Mouse (Mus musculus) adrenal gland, adult (tissue): Measurements from ENCODE around the gene Gm20521.

Experiments used
- DNase-seq, 2 experiments: peaks; one replicate each; pipeline ENCODE4 v3.0.0; 2022 to 2023; ENCODE audit warnings: low spot score in 1 of 2; ENCODE audit not compliant: inconsistent age in 2 of 2

The Gm20521 gene

DNA sequence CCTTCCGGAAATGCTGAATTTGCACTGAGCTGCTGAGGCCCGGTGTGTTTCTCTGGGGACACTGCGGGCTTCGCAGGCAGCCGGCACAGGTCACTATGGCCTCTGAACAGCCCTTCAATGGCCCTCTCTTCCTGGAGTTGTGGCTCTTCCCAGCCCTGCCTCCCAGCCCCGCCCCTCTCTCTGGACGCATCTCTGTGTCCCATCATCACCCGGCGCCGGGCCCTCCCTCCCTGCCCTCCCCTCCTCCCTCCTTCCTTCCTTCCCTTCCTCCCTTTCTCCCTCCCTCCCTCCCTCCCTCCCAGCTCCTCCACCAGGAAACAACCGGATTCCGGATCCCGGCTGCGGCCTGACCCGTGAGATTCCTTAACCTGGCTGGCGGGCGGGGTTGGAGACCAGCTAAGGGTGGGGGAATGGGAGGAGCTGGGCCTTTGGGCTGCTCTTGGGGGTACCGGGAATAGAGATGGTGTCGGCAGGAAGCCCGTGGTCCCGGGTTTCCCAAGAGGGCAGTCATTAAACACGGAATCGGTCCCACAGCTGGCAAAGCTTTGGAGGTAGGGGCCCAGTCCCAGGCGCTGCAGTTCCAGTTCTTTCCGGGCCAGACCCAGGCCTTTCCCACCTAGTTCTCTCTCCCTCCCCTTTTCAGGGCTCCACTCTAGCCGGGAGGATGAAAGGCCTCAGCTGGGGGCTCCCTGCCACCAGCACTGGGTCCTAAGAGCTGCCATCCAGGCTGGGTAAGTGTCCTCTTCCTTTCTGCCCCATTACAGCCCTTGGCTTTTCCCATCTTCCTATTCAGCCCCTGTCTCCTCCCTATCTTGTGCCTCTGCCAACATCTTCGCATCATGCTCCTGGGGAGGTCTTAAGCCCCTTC is at the start of gene Gm20521, which contains the start of gene Bcl2l2:
TSS of gene Gm20521 (plus strand) at position 288 of the 868 bp plus-strand sequence.
TSS of gene Bcl2l2 (plus strand) at position 224 of the 868 bp plus-strand sequence.
- peak; percentile 90 to 96 for DNase-seq

DNA sequence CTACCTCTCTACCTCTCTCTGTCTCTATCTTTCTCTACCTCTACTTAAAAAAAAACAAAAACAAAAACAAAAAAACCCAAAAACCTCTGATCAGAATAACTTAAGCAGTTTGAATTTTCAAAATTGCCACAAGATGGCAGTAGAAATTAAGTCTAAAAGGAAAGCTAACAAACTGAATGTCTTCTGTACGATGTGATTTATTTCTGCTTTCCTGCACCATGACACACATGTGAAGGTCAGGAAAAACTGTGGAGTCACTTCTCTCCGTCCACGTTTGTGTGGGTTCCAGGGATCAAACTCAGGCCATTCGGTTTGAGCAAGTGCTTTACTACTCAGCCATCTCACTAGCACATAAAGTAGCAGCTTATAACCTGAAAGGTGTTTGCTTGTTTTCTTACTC is 39.8 kb upstream of the Gm20521 start:
- peak; percentile 48 to 87 for DNase-seq

DNA sequence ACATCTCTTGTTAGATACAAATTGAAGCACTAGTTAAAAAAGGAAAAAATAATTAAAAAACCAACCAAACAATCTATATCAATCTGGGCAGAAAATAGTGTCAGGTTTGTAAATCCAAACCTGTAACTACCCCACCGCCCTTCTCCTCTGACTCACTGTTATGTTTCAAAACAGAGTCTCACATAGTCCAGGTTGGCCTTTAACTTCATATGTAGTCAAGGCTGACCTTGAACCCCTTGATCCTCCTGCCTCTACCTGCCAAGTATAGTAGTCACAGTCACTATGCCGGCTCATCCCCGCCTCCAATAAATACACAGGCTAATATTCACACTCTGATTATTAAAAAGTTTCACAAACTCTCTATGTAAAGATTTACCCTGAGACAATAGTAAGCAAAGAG is 27.5 kb upstream of the Gm20521 start:
- DNase-seq = peak in 1 of 2 experiments; percentile 56

DNA sequence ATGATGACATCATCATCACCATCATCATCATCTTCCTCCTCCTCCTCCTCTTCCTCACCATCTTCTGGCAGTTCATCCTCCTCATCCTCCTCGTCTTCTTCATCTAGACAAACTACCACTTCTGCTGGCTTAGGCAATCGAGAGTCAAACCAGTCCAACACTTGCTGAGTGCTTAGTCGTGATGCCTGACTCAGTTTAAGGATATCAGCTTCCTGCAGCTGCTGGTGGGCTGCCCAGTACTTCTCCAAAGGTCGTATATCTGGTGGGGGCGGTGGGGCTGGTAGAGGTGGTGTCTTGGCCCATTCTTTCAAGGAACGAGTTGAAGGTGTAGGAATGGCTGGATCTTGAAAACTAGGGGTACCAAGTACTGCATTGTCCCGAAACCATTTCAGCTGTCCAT is 26.5 kb upstream of the Gm20521 start:
- no peak for DNase-seq

DNA sequence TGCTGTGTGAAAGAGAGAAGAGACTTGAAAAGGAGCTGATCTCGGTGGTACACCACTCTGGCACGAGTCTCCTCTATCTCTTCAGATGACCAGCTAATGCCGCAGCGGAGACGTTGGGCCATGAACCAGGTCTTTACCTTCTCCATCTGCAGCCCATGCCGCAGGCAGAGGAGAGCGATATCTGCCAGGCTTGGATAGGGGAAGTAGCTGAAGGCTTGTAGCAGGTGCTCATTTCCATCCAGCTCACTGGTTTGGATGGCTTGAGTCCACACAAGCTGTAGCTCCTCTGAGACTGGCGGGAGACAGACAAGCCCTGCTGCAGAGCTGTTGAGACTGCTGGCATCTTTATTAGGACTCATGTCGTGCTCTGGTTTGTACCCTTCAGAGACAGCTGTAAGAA is 25.4 kb upstream of the Gm20521 start:
- DNase-seq = no peak

DNA sequence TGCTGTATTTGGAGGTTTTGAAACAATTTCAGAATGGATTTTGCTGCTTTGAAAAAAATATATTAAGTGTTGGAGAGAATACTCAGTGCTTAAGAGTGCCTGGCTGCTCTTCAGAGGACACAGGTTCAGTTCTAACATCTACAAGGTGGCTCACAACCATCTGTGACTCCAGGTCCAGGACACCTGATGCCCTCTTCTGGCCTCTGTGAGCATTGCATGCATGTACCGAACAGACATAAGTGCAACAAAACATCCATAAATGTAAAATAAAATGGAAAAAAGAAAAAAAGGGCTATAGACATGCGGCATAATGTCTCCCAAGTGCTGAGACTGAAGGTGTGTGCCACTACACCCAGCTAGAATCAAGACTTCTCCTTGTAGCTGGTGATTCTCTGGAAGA is 22.7 kb upstream of the Gm20521 start:
- peak; percentile 52 to 86 for DNase-seq

DNA sequence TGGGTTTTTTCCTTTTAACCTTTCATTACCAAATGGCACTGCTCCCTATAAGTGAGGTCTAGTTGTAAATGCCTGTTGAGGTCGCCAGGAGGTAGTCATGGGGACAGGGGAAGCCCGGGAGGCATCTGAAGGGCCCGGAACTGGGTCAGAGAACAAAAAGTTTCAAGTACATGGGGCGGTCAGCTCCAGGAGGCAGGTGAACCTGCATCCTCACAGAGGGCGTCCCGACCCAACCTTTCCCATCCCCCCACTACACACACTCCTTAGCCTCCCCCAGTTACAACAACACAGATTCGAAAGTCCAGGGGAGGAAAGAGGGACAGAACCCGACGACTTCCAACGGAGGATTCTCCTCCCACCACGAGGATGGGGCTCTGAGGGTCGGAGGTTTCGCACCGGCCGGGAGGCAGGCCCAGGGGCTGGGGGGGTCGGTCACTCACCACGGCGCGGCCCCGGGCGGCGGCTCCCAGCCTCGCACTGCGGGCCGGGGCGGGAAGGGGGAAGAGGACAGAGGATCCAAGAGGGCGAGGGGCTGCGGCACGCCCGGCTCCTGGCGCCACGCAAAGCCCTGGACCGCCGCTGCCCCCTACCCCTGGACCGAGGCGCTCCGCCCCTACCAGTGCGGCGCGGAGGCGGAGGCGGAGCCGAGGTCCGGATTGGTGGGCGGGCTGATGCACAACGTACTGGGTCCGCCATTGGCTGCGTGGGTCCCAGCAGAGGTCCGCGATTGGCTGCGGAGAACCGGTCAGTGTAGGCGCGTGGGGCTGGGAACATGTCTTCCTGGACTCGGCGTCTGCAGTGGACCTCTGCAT is 19.5 kb upstream of the Gm20521 start:
- peak; percentile 93 to 97 for DNase-seq

DNA sequence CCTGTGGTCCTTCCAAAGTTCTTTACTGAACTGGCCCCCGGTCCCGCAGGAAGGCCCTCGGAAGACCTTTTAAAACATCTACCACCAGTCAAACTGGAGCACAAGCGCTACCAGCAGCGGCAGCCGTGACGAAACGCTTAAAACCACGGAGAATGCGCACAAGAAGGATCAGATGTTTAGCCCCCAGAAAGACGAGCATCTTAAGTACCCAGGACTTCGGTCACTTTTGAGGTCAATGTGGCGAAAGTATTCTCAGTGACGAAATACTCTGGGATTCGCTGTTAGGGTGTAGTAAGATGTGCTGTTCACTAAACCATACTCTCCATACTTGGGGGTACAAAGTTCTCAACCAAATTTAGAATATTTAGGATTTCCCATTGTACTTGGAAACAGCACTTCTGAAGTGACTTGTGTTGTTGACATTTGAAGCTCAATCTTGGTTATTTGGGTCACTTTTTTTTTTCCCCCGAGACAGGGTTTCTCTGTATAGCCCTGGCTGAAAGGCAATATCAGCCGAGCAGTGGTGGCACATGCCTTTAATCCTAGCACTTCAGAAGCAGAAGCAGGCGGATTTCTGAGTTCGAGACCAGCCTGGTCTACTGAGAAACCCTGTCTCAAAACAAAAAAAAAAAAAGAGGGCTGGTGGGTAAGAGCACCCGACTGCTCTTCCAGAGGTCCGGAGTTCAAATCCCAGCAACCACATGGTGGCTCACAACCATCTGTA is 18.8 kb upstream of the Gm20521 start:
- DNase-seq = no peak

DNA sequence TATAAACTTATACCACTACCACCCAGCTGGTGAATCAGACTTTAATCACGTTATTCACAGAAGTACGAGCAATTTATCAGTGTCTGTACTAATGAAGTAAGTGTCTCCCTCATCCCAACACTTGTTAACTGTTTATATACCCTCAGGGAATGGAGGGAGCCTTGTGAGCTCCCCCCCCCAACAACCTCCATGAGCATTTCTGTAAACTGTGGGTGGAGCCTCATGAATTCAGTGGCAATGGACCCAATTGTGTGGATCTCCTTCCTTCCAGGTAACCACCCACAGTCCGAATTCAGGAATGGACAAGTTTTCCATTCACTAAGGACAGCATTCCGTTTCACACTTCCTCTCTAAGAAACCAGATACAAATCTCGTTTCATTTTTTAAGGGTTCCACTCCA is 17.6 kb upstream of the Gm20521 start:
- no peak for DNase-seq

DNA sequence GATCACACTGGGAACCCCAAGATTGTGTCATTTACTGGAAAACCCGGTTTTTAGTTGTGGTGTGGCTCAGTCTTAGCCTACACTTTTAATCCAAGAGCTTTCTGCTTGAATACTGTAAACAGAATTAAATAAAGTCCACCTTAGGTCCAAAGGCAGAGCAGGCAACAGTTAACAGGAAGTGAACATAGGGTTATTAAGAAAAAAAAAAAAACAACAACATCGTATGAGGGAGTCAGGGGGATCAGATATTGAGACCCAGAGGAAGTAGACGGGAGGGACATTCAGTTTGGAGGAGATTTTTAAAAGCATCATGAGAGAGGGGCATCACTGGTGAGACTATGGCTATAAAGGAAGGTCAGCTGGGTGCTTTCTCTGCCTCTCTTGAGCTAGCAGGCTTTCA is 17.0 kb upstream of the Gm20521 start:
- DNase-seq = no peak

DNA sequence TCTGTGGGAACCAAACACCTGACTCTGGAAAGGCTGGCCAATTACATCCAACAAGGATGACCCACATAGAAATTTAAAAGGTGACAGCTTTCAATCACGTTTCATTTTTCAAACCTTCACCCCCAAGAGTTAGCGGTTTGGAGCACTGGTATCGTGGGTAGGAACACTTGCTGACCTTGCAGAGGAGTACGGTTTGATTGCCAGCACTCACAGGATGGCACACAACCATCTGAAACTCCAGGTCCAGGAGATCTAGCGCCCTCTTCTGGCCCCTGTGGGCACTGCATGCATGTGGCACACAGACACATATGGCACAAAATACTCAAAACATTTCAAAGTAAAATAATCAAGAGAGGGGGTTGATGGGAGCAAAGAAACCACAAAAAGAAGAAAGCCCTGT is 16.3 kb upstream of the Gm20521 start:
- no peak for DNase-seq

DNA sequence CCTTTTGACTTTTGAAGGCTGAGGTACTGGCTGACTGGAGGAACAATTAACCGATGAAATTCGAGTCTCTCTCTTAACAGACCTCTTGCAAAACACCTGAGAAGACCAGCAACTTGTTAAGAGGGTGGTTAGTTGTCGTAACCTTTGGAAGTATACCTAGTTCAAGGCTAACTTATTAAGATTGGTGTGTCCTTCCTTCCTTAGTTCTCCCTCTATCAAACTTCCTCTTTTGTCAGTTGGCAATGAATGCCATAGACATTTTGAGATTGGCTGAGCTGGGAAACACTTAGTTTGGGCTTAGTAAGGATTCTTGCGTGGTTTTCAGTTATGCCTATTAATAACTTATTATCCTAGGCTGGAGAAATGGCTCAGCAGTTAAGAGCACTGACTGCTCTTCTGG is 15.2 kb upstream of the Gm20521 start:
- DNase-seq = no peak

DNA sequence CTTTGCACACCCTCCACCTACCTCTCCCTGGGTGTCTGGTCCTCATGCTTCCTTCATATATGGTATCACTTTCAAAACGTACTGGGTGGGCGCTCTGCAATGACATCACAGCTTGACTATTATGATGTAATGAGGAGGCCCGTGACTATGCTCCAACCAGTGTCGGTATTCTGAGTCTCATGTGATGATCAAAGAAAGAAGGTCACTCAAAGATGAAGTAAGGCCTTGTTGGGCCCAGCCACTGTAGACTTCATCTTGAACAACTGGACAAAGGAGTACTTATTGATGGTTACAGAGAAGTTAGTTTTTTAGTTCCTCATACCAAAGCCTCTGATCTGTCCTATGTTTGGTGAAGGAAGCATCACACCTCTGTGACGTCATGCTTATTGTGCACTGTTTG is 12.4 kb upstream of the Gm20521 start, which contains the start of gene Homez:
TSS of gene Homez (minus strand) at position 101 of the 400 bp plus-strand sequence.
- no peak for DNase-seq

DNA sequence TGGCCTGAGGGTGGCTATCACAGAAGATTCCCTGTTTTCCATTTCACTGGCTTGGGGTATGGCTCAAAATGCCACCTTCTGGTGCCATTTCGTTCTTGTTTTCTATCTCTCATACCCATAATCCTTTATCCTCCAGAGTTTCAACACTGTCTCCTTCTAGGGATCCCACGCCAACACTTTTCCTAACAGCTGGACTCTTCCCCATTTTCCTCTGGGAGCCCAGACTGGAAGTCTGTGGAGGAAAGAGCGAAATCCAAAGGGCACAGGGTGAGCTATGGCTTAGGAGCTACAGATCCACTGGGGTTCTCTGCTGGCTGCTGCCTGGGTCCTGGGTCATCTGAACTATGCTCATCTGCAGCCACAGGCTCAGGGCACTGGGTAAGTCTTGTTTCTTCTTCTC is 9.1 kb upstream of the Gm20521 start:
- no peak for DNase-seq

DNA sequence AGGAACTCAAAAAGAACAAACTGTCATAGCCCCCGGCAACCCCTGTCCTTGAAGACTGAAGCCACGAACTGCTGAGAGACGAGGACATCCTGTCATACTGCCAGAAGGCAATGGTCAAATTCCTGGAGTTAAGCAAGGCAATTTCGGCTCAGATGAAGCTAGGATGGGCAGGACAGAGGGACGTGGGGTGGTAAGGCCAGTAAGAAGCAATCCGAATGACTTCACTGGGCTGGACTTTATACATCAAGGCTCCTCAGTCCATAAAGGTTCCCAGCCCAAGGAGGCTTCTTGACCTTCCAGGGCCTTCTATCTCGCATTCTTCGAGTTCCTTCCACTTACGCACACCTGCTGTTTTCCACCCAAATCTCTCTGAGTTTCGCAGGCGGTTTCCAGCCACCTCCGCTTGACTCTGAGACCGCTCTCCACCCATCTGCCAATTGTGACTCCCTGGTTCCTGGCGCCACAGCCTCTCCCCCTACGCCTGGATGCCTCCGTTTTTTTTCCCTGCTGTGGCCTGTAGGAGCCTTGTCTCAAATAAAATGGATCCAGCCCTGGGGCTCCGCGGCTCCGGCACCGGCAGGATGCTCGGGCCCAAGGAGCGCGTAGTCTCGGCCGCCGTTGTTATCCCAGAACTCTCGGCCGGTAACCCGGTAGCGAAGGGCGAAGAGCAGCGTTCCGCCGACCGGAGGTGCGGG is 7.2 kb upstream of the Gm20521 start:
- no peak for DNase-seq

DNA sequence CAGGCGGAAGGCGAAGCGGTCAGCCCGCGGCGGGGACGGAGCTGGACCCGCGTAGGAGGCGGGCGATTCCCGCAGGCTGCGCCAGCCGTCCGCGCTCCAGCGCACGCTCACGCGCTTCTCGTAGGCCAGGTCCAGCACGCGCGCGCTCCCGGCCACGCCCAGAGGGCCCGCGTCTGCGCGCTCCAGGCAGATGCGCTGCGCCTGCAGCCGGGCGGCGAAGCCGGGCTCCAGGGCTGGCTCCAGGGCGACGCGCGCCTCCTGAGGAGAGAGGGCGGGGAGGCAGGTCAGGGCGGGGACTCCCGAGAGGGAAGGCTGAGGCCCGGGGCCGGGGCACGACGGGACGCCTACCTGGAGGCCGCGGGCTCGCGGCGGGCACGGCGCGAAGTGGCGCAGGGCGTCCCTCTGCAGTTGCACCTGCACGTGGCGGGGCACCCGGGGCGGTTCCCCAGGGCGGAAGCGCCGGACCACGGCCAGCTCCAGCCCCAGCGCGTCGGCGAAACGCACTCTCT is 6.6 kb upstream of the Gm20521 start:
- DNase-seq = peak; percentile 96 to 98

DNA sequence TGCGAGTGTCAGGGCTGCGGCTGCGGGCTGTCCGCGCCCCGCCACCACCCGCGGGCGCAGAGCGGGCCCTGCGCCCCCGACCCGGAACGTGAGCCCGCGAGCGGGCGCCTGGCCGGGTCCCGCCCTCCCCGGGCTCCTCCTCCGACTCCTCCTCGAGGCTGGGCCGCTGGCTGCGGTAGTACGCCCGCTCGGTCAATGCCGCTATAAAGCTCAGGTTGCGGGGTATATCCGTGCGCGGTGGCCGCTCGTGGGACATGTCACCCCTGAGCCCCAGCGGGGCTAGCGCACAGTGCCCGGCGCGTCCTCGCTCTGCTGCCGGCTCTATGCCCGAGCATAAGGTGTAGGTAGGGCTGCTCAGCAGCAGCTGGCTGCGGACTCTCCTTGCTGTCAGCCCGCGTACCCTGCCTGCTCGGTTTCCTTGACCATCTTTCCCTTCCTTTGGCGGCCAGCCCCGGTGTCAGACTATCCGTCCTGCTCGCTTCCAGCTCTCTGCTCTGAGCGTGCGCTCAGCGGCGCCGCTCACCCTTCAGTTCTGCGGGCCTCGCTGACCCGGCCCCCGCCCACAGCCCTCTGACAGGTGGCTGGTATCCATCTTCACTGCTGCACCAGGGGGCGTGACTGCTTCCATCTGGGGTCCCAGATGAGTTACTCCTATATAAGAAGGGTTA is 6.1 kb upstream of the Gm20521 start, which contains the start of gene Ppp1r3e:
TSS of gene Ppp1r3e (minus strand) at position 503 of the 668 bp plus-strand sequence.
- DNase-seq = peak; percentile 86 to 95

DNA sequence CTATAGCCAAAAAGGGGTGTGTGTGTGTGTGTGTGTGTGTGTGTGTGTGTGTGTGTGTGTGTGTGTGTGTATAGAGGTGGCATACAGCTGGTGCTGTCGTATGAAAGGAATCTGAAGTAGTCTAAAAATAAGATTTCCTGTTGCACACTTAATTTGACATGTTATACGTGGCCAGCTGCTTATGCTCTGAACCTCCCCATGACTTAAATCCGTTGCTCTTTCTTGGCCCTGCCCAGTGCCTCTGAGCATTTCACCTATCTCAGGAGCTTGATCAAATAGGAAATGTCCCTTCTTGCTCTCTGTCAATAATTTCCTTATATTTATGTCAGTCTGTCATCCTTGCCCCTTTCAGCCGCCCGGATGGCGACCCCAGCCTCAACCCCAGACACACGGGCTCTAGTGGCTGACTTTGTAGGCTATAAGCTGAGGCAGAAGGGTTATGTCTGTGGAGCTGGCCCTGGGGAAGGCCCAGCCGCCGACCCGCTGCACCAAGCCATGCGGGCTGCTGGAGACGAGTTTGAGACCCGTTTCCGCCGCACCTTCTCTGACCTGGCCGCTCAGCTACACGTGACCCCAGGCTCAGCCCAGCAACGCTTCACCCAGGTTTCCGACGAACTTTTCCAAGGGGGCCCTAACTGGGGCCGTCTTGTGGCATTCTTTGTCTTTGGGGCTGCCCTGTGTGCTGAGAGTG is 926 bp downstream of the Gm20521 start:
- peak; percentile 37 to 62 for DNase-seq

DNA sequence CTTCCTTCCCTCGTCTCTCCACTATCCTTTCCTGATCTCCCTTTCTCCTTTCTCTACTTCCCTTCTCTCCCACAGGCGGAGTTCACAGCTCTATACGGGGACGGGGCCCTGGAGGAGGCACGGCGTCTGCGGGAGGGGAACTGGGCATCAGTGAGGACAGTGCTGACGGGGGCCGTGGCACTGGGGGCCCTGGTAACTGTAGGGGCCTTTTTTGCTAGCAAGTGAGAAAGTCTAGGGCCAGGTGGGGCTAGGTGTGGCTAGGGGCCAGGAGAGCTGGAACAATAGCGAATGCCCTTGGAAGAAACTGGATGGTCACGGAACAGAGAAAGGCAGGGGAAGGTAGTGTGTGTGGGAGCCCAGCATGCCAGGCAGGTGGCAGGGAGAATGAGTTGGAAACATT is 2.1 kb downstream of the Gm20521 start:
- DNase-seq = peak; percentile 33 to 43
